Mouse (Mus musculus) cerebellum, postnatal 36 days (tissue): ENCODE data around the gene Aldoc.

Source experiments
- DNase-seq, 2 experiments: peaks; one replicate each; pipeline ENCODE4 v3.0.0; 2021 to 2022; ENCODE audit warnings: mixed read lengths in 2 of 2

The Aldoc gene

DNA sequence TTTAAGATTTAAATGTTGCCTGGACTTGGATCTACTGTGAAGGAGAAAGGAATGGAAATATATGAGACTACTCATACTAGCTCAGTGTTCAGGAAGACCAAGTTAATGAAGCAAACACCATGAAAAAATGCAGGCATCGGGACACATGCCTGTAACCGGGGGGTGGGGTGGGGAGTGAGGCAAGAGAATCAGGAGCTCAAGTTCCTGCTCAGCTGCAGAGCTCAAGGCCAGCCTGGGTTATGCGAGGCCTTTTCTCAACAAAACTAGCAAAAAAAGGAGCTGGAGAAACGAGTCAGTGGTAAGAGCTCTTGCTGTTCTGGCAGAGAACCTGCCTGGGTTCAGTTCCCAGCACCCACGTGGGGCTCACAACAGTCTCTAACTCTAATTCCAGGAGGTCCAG lies 11.2 kb downstream of the Aldoc start:
- DNase-seq = no peak

DNA sequence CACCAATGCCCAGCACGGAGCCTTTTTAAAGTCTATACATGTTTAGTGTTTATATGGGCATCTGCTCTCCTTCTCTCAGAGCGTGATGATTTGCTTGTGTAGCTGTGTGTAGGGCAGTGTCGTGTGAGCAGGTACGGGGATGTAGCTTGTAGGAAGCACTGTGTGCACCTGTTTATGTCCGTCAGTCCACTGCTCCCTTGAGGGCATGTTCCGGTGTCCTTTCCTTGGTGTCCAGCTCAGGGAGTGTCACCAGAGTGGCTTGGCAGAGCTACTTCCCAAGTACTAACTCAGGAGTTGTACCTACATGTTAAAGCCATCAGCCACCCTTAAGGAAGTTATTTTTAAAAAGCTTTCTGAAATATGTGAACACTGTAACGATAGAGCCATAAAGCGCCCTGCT lies 14.3 kb downstream of the Aldoc start:
- DNase-seq = no peak

DNA sequence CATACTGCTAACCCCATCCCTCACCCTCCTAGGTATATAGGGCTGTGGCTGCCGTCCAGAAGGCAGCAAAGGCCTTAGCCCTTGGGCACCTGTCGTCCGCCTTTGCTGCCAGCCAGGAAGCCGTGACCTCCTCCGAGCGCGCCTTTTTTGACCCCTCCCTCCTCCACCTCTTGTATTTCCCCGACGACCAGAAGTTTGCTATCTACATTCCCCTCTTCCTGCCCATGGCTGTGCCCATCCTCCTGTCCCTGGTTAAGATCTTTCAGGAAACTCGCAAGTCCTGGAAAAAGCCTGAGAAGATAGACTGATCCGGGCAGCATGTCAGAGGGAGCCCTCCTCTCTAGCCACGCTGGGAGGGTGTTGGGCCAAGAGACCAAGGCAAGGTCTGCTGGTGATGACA lies 18.9 kb downstream of the Aldoc start:
- no peak for DNase-seq

GRCm38 (mm10) chr11:78343381-78344327 lies 20.9 kb downstream of the Aldoc start, which contains the start of gene Unc119:
Gene Unc119 (plus strand): TSS chr11:78343482.
- peak; percentile 55 to 75 for DNase-seq

GRCm38 (mm10) chr11:78344328-78344889 lies 21.6 kb downstream of the Aldoc start:
- peak in 1 of 2 experiments; percentile 8 for DNase-seq

GRCm38 (mm10) chr11:78344890-78345715 lies 22.3 kb downstream of the Aldoc start:
- DNase-seq = peak in 1 of 2 experiments; percentile 5

- DNase-seq = no peak
Measured at GRCm38 (mm10) chr11:78345801-78346200, 23.0 kb downstream of the Aldoc start.

GRCm38 (mm10) chr11:78346326-78347069 lies 23.7 kb downstream of the Aldoc start:
- no peak for DNase-seq

DNA sequence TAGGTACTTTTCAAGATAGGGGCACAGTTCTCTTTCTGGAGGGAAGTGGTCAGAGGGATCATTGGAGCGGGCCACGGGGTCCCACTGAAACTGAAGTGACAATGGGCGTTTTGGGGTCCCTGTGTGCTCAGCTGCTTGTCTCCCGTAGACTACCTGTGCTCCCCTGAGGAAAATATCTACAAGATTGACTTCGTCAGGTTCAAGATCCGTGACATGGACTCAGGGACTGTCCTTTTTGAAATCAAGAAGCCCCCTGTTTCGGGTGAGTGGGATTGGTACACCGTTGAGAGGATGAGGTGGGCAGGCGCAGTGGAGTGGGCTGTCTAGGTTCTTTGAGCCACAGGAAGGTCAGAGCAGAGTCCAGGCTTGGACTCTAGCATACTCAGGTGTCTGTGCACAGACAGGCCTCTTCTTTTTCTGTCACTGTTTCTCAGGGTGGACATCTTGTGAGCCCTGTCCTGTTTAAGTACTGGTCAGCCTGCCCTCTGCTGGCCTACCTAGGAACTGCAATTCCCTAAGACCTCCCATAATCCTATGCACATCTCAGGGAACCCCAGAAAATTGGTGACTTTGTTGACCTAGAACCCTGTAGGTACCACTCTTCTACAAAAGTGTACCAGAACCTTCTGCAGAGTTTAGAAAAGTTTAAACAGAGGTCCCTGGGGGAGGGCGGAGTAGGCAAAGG lies 24.4 kb downstream of the Aldoc start:
- DNase-seq = peak; percentile 82 to 83

DNA sequence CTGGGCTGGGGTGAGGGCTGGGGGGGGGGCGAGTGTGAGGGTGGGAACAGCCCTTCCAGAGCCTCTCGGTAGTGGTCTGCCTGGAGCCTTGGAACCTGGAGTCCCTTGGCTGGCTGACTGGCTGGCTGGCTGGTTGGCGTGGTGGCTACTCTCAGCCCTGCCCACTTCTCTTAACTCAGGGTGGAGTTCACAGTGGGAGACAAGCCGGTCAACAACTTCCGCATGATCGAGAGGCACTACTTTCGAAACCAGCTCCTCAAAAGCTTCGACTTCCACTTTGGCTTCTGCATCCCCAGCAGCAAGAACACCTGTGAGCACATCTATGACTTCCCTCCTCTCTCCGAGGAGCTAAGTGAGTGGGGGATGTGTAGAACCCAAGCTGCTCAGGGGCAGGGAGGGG lies 25.1 kb downstream of the Aldoc start:
- no peak for DNase-seq

DNA sequence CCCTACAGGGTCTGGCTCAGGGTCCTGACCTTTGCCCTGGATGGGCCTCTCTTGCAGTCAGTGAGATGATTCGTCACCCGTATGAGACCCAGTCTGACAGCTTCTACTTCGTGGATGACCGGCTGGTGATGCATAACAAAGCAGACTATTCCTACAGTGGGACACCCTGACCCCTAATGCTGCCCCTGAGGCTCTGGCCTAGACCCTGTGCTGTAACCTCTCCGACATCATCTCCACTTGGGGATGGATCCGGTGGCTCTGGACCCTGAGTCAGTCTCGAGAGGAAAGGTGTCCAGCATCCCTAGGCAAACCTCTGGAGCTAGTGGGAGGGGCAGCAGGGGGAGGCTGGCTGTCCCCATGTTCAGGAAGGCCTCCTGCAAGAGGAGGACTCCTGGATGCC lies 25.7 kb downstream of the Aldoc start:
- DNase-seq = no peak

DNA sequence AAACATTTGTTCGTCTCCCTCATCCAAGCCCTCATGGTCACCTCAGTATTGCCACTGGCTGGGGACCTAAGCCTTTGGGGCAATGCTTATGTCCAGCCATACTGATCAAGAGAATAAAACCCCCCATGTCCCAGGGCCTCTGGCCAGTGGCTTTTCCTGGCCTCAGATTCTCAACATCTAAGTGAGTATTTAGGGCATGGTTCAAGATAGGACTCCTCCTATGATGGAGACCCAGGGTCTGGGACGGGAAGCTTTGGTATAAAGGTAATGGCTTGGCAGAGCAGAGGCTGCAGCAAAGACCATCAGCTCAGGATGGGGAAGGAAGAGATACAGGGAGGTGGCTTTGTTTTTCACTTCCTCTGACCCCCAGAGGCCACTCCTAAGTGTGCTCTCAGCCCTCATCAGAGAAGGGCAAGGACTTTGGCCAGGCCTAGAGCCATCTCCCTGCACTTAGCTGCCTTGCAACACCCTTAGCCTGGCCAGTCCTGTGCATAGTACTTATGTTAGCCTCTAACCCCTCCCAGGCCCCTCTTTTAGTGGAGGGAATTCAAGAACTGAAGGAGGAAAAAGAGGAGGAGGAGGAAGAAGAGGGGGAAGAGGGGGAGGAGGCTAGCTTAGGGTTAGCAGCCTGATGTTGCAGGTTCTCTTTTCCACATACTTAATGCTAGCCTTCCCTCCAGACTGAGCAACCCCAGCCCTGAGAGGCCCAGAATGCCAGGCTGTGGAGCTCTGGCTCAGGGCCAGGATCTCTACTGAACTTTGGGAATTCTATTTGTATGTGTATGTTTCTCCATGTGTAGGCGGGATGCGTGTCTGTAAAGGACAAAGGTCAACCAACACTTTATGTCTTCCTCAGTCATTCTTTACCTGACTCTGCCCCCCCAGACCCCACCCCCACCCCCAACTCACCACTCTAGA lies 26.9 kb downstream of the Aldoc start:
- DNase-seq = no peak

GRCm38 (mm10) chr11:78353081-78353480 lies 30.3 kb downstream of the Aldoc start:
- DNase-seq = no peak

- no peak for DNase-seq
Measured at GRCm38 (mm10) chr11:78354905-78355304, 32.1 kb downstream of the Aldoc start.

GRCm38 (mm10) chr11:78355471-78356238 lies 32.9 kb downstream of the Aldoc start:
- peak; percentile 76 to 77 for DNase-seq

DNA sequence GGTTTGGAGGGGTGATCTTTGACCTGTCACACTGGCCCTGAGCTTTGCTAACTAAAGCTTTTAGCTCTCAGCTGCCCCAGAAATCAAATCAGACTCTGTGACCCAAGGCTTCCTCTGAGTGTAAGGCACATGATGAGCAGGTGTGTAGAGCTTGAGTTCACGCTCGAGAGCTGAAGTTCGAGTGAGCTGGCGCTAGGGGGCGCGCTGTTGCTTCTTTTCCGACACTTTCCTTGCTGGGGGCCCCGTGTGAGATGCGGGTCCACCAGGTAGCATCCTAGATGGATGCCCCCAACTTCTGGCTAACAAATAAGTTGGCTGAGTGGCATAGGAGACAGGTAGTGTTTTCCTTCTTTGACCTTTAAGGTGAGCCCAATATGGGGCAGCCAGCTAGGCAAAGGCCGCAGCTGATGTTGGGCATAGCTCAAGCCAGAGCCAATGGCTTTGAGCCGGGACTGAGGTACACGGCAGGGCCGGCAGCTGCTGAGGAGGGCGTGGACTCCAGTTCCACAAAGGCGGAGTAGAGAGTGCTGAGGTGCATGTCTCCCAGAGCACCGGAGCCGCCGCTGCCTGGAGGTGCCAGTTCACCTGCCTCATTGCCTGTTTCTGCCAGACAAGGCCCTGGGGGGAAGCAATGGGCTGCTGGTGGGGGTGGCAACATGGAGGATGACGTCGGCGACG lies 35.7 kb downstream of the Aldoc start:
- DNase-seq = peak; percentile 34 to 35

DNA sequence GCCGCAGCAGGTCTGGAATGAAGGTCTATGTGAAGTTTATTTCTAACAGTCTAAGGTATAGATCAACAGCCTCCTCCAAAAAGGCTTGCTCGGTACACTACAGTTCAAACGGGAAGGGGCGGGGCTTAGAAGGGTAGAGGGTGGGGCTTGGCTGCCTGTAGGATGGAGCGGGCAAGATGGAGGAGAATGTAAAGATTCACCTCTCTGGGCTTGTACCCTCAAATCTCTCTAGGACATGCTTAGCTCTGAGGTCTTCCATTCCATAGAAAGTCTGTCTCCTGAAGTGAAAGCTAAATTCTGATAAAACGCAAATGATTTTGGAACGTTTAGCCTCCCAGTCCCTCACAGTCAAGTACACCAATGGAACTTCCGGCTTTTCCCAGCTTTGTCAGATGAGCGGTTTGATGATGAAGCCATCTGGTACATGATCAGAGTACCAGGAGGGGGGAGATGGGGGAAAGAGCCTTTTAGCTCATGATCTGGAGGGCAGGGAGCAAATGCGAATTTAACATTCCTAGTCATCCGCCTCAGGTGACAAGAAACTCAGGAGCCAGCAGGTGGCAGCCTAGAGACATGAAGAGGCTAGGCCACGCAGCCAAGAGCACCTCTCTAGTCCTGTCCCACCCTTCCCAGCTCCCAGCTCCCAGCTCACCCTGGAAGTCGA lies 37.5 kb downstream of the Aldoc start:
- DNase-seq = peak; percentile 75 to 77

DNA sequence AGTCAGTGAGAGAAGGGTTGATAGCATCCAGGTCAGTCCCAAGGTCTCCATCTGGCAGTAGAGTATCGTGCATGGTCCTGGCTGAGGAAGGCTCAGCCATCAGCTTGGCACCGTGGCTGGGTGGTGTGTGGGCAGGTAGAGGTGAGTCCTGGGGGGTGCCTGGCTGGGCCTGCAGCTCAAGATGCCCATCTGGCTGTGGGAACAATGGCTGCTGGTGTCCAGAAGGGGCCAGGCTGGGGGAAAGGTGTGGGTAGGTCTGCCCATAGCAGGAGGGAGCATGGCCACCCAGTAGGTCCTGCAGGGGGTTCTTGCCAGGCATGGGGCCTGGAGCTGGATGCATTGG lies 38.0 kb downstream of the Aldoc start:
- DNase-seq = no peak
